Mouse (Mus musculus): ENCODE results near the gene Zfp326.

Zfp326 gene

GRCm38 (mm10) chr5:105867841-105868447, 8.4 kb upstream of the Zfp326 start:
- no peak for DNase-seq

GRCm38 (mm10) chr5:105868593-105868992, 7.8 kb upstream of the Zfp326 start:
- peak; percentile 52 to 54 for DNase-seq

DNA sequence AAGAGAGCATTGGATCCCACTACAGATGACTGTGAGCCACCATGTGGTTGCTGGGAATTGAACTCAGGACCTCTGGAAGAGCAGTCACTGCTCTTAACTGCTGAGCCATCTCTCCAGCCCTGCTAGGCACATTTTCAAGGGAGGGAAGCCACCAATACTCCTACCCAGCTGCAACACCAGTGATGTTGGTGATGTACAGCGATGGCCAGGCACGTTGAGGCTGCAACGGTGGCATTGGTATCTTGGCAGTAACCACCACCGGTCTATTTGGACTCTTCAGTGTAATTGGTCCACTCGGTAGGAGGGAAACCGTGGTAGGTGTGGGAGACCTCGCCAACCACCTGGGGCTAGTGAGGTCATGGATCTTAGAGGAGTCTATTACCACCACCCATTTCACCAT, 6.6 kb upstream of the Zfp326 start:
- DNase-seq, result no peak

DNA sequence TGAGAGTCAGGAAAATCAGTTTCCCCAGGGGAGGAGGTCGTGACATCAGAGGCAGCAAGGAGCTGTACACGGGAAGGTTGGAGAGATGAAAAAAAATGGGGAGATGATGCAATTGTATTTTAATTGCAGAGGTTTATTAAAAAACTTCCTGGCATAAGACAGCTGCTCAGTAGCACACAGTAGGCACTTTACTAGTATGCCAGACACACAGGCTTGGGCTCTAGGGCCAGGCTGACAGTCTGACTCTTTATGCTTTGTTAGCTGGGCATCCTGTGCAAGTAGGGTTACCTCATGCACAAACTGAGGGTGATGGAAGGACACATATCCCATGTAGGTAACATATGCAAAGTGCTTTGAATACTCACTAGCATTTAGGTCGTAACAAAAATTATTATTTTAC, 5.2 kb upstream of the Zfp326 start:
- no peak for DNase-seq

GRCm38 (mm10) chr5:105872176-105872575, 4.2 kb upstream of the Zfp326 start:
- DNase-seq, result no peak

GRCm38 (mm10) chr5:105872916-105873315, 3.4 kb upstream of the Zfp326 start:
- DNase-seq, result no peak

GRCm38 (mm10) chr5:105873774-105874173, 2.6 kb upstream of the Zfp326 start:
- no peak for DNase-seq

- no peak for DNase-seq
Measured at GRCm38 (mm10) chr5:105874476-105874875, 1.9 kb upstream of the Zfp326 start.

GRCm38 (mm10) chr5:105876925-105877774, 785 bp downstream of the Zfp326 start:
- peak in 1 of 2 experiments; percentile 28 for DNase-seq

DNA sequence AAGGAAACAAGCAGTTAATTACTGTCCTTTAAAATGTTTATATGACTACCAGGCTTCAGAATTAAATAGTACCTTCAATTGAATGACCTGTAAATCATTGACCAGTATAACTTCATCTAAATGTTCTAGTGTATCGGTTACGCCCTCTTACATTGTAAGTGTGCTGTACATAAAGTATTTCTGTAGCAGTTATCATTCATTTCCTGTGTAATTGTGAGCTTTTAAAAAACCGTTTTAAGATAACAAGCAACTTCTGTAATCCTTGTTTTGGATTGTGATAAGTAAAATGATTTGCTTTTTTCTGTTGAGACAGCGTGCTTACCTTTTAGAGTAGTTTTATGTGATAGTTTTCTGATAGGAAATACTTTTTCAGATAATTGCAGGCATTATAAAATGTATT, 11.0 kb downstream of the Zfp326 start:
- DNase-seq, result no peak

GRCm38 (mm10) chr5:105898161-105898560, 21.8 kb downstream of the Zfp326 start:
- DNase-seq, result no peak

DNA sequence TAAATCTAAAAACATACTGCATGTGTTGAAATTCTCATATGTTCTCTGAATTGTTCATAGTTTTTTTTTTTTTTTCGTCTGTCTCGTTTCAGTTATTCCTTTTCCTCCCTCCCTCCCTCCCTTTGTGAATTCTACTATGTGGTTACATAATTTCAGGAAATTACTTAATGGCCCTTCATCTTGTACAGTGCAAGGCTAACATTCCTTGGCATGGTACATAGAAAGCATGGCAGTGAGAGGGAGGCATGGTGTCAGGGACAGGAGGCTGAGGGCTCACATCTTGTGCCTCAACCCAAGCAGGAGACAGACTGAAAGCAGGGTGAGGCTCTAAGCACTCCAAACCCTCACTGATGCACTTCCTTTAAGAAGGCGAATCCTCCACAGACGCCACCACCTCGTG, 32.8 kb downstream of the Zfp326 start:
- no peak for DNase-seq

DNA sequence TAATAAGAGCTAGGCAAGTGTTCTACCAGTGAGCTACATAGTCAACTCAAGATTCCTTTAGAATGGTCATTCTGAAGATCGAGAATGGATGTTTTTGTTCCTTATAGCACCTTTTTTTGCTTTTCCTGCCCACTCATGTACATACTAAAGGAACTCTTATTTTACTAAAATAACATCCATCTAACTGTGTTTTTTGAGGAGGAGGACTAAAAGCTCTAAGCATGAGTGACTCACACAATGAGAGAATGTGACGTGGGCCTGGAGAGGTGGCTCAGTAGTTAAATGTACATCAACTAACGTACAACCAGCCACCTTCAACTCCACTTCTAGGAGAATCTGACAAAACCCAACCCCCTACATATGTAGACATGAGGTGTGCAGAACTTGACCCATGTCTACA, 33.3 kb downstream of the Zfp326 start:
- DNase-seq, result no peak

DNA sequence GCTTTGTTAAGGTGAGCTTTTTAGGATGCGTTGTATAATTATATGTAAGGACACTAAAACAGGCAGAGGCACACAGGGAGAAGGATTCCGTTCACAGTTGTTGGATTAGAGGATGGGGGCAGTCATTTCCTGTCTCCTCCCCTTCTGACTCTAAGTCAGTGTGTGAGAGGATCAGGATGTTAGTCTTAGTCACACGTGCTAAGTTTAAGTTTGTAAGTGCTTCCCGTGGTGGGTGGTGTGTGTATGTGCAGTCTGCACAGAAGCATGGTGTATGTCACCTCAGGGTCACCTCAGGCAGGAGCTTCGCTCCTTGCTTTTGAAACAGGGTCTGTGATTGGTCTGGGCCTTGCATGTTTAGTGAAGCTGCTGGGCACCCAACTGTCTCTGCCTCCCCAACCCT, 35.1 kb downstream of the Zfp326 start:
- DNase-seq, result no peak

DNA sequence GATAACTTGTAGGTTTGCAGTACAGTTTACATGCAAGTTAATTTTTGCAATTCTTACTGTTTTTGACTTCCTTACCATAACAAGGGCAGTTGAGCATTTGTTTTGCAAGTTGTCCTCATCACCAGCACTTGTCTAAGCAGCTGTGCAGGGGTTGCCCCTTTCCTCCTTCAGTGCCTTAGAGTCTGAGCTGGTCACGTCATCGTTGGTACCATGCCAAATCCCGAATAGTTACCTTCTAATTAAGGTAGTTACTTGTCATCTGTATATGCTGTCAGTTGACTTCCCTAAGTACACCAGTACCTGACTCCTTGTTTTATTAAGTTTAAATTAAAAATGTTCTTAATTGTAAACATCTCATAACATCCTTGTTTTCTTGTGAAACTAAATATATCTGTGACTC, 41.0 kb downstream of the Zfp326 start:
- DNase-seq, result no peak

DNA sequence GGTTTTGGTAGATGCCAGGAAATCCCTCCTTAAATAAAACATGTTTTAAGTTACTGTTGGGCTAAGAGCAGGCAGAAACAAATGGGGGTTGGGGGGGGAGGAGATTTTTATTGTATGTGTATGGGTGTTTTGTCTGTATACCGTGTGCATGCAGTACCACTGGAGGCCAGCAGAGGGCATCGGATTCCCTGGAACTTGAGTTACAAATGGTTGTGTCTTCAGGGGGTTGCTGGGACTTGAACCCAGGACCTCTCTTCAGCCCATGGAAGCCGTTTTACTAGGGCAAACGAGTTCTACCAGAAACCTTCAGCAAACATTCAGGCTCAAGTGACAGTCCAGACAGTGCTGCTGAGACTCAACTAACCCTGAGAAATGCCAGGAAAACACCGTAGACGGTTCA, 41.9 kb downstream of the Zfp326 start:
- no peak for DNase-seq

- no peak for DNase-seq
Measured at GRCm38 (mm10) chr5:105922818-105923487, 46.6 kb downstream of the Zfp326 start.

DNA sequence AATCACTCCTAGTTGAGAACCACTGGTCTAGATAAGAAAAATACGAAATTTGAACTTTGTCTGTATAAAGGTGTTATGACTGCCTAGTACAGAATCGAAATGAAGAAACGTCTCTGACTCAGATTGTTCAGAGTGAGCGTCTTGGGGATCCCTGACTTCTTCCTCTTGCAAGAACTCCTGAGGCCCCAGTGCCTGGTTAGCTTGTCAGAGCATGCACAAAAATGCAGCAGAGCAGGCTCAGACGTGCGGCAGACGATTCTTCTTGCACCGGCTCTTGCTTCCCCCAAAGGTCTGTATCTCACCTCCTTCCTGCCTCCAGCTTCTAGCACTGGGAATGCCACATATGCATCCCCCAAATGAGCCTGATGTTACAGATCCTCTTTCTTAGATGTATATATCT, 48.0 kb downstream of the Zfp326 start:
- no peak for DNase-seq

DNA sequence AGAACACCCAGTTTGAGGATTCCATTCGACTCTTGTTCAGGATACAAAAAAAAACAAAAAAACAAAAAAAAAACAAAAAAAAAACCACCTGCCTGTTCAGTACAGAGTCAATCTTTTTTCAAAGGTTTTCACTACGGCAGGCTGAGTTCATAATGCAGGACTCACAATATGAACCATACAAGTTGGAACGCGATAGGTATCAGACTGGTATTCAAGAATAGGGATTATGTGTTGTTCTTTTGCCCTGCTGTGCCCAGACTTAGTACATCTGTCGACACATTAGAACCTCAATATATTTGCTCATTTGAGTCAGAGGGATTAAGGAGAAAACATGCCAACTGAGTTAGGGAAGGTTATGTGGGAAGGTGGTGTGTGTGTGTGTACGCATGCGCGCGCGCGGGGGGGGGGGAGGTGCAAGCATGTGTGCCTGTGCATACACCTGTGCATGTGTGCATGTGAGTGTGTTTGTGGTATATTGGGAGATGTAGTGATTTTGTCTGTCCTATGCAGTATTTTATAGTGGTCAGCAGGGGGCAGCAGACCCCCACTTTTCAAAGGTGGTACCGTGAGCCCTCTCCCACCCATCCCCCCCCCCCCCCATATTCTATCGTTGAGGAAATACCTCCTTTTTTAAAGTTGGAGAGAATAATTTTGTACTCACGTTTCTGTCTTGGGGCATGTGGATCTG, 49.3 kb downstream of the Zfp326 start:
- DNase-seq, result no peak

GRCm38 (mm10) chr5:105930282-105930681, 53.9 kb downstream of the Zfp326 start:
- no peak for DNase-seq

DNA sequence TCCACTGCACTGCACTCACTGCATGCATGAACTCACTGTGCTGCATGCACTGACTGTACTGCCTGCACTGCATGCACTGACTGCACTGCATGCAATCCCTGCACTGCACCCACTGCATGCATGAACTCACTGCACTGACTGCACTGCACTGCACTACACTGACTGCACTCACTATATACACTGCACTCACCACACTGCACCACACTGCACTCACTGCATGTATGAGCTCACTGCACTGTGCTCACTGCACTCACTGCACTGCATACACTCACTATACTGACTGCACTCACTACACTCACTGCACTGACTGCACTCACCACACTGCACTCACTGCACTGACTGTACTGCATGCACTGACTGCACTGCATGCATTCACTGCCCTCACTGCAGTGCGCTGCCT, 56.0 kb downstream of the Zfp326 start:
- DNase-seq, result no peak

DNA sequence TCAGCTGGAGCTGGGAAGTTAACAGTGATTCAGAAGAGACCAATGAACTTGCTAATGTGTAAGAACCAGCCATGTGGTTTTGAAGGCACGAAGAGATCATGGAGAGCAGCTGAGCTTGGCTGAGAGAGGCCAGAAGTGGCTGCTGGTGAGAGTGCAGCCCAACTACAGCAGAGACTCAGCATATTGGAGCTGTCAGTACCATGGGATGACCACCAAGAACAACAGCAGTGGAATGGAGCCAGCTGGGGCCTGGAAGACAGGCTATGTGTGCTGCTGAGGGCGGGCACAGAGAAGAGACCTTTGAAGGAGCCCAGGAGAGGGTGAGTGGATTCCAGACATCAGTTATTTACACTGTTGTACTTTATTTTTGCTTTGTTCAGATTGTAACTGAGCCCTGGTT, 65.6 kb downstream of the Zfp326 start:
- no peak for DNase-seq

All from thymus, adult 18-20 months (tissue).